36 mouse cellular contexts compared by ENCODE assay signal in genomic region chr10:73137985-73138384, GRCm38 (mm10). TPM values are rescaled to one million over a fixed set of nuclear protein-coding genes. Genes with fewer than 3 reads are reported as not detected.
"Had no signal": no experiment of that assay in that cellular context is flagged by ENCODE, and none has a peak within 500 bp of the region (broad histone marks: within the 10 kb centered on the region; RNA-seq: fewer than 3 reads in every experiment).

No protein-coding gene starts in this region.

- DNase-seq: heart, postnatal 10 days; heart, postnatal 14 days; heart, postnatal 36 days; heart, postnatal 4 days; kidney, adult 11 months; kidney, adult 18-20 months; kidney, adult 2 months; kidney, adult 8-10 months; kidney, adult 9 months; kidney, postnatal 10 days; kidney, postnatal 14 days; kidney, postnatal 25 days; kidney, postnatal 36 days; kidney, postnatal 4 days; layer of hippocampus, adult 9-11 months; layer of hippocampus, postnatal 36 days had no signal

- H3K4me1 ChIP-seq: heart, embryonic 10.5 days; heart, embryonic 12.5 days; heart, embryonic 13.5 days; heart, embryonic 15.5 days; hindbrain, embryonic 10.5 days; hindbrain, embryonic 12.5 days; hindbrain, embryonic 13.5 days; hindbrain, embryonic 15.5 days; intestine, embryonic 15.5 days; kidney, embryonic 15.5 days had no signal

- H3K9ac ChIP-seq: heart, embryonic 12.5 days; heart, embryonic 13.5 days; heart, embryonic 15.5 days; hindbrain, embryonic 12.5 days; hindbrain, embryonic 13.5 days; hindbrain, embryonic 14.5 days; hindbrain, embryonic 15.5 days; intestine, embryonic 15.5 days; kidney, embryonic 15.5 days had no signal

- H3K27ac ChIP-seq: heart, embryonic 10.5 days; heart, embryonic 13.5 days; heart, embryonic 15.5 days; hindbrain, embryonic 10.5 days; hindbrain, embryonic 12.5 days; hindbrain, embryonic 13.5 days; hindbrain, embryonic 14.5 days; hindbrain, embryonic 15.5 days; hindbrain, postnatal 0 days; intestine, embryonic 15.5 days; kidney, embryonic 15.5 days; kidney, postnatal 0 days; layer of hippocampus, adult 2 months had no signal

- ATAC-seq: hindbrain, embryonic 16.5 days; hindbrain, postnatal 0 days; inflammation-experienced regulatory T-cells, adult 6 months; intestine, embryonic 15.5 days; intestine, embryonic 16.5 days; intestine, postnatal 0 days had no signal

- H3K4me2 ChIP-seq: heart, embryonic 11.5 days; heart, embryonic 12.5 days; heart, embryonic 13.5 days; heart, embryonic 15.5 days; hindbrain, embryonic 12.5 days; hindbrain, embryonic 13.5 days; hindbrain, embryonic 14.5 days; hindbrain, embryonic 15.5 days; intestine, embryonic 15.5 days; kidney, embryonic 15.5 days had no signal

- H3K4me3 ChIP-seq: heart, embryonic 10.5 days; heart, embryonic 12.5 days; heart, embryonic 13.5 days; heart, embryonic 15.5 days; hindbrain, embryonic 10.5 days; hindbrain, embryonic 12.5 days; hindbrain, embryonic 13.5 days; hindbrain, embryonic 15.5 days; intestine, embryonic 15.5 days; kidney, embryonic 15.5 days; layer of hippocampus, adult 2 months had no signal

- H3K36me3 ChIP-seq: heart, embryonic 10.5 days; heart, embryonic 12.5 days; heart, embryonic 13.5 days; heart, embryonic 15.5 days; hindbrain, embryonic 10.5 days; hindbrain, embryonic 12.5 days; hindbrain, embryonic 13.5 days; hindbrain, embryonic 15.5 days; intestine, embryonic 15.5 days; kidney, embryonic 15.5 days had no signal

- H3K9me3 ChIP-seq: heart, embryonic 10.5 days; heart, embryonic 12.5 days; heart, embryonic 13.5 days; heart, embryonic 15.5 days; hindbrain, embryonic 10.5 days; hindbrain, embryonic 12.5 days; hindbrain, embryonic 13.5 days; hindbrain, embryonic 15.5 days; intestine, embryonic 15.5 days; kidney, embryonic 15.5 days had no signal

- H3K27me3 ChIP-seq: heart, embryonic 12.5 days; heart, embryonic 13.5 days; heart, embryonic 15.5 days; hindbrain, embryonic 12.5 days; hindbrain, embryonic 13.5 days; hindbrain, embryonic 15.5 days; intestine, embryonic 15.5 days; kidney, embryonic 15.5 days had no signal

RNA-seq across cellular contexts. Expression of gene Pcdh15, which starts 38.8 kb away (rescaled TPM):
- total RNA-seq: hematopoietic stem cell, adult 5-6 weeks had no signal
